Mouse (Mus musculus) heart, postnatal 0 days (tissue): ENCODE data around the gene Fez2. TPM values are rescaled to one million over a fixed set of nuclear protein-coding genes. Genes with fewer than 3 reads are reported as not detected.
A peak's percentile ranks its signal among the peaks of the same experiment; 100 is the strongest.

Experiments
- ATAC-seq: fragments of 200-750 bp; cut with Nextera tagmentation; 2 replicates; pipeline ENCODE4 v1.8.0; 2017; ENCODE audit warnings: low read depth, moderate number of reproducible peaks, moderate library complexity; ENCODE audit not compliant: insufficient read depth
- DNase-seq: peaks from one replicate; pipeline ENCODE4 v3.0.0-alpha.2; 2016; ENCODE audit warnings: low spot score
- H3K27ac ChIP-seq: fragments of 300-500 bp; sonication (generic); 2 replicates; pipeline ENCODE4 v1.5.1; 2014; ENCODE audit warnings: low read depth, mild to moderate bottlenecking
- H3K27me3 ChIP-seq: fragments of 300-500 bp; sonication (generic); 2 replicates; pipeline ENCODE4 v1.6.1; 2014; ENCODE audit warnings: low read length, mixed read lengths; ENCODE audit not compliant: control insufficient read depth, insufficient read depth
- H3K36me3 ChIP-seq: fragments of 300-500 bp; sonication (generic); replicated peaks from 2 replicates; pipeline ENCODE4 v1.6.1; 2014; ENCODE audit warnings: low read length, mixed read lengths; ENCODE audit not compliant: control insufficient read depth, insufficient read depth
- H3K4me1 ChIP-seq: fragments of 300-500 bp; sonication (generic); 2 replicates; pipeline ENCODE4 v1.6.1; 2014; ENCODE audit warnings: antibody characterized with exemption; ENCODE audit not compliant: control insufficient read depth, insufficient read depth
- H3K4me2 ChIP-seq: fragments of 300-500 bp; sonication (generic); 2 replicates; pipeline ENCODE4 v1.6.1; 2014; ENCODE audit warnings: low read depth, mild to moderate bottlenecking, low read length, moderate library complexity
- H3K4me3 ChIP-seq: fragments of 300-500 bp; sonication (generic); 2 replicates; pipeline ENCODE4 v1.5.1; 2014; ENCODE audit warnings: low read depth, low read length
- H3K9ac ChIP-seq: fragments of 300-500 bp; sonication (generic); replicated peaks from 2 replicates; pipeline ENCODE4 v1.6.1; 2014; ENCODE audit warnings: low read depth, low read length, mixed read lengths
- H3K9me3 ChIP-seq: fragments of 300-500 bp; sonication (generic); replicated peaks from 2 replicates; pipeline ENCODE4 v1.6.1; 2016; ENCODE audit warnings: low read length; ENCODE audit not compliant: control insufficient read depth
- CTCF ChIP-seq: IDR thresholded peaks from 2 replicates; pipeline ENCODE4 v1.5.1; 2016; ENCODE audit warnings: antibody characterized with exemption, control low read depth, low read depth
- EP300 ChIP-seq: IDR thresholded peaks from 2 replicates; pipeline ENCODE4 v1.6.1; 2016; ENCODE audit warnings: antibody characterized with exemption, low read depth
- WGBS: fragments of 180-500 bp; shearing (Covaris S2); extraction: QIAGEN DNeasy Blood & Tissue Kit; methylation state at CpG from one replicate; pipeline ENCODE4 v1.1.7; 2014; 5-methylcytosine and 5-hydroxymethylcytosine counted together
- polyA plus RNA-seq: library from polyadenylated mRNA; unstranded; fragments of >200 nt; fragmentation: Nextera tagmentation; extraction: Ambion mirVana; gene quantifications from 2 replicates; pipeline ENCODE4 v1.2.1, GENCODE M21; 2015
- total RNA-seq: library from RNA; depleted of rRNA; stranded (reverse); fragments of >200 nt; gene quantifications from 2 replicates; pipeline ENCODE4 v1.2.3, GENCODE M21; 2014; ENCODE audit warnings: low replicate concordance

Fez2 gene
- total and polyA plus RNA-seq, 2 experiments from 2014 or later: 65.6 to 72.3 TPM

DNA sequence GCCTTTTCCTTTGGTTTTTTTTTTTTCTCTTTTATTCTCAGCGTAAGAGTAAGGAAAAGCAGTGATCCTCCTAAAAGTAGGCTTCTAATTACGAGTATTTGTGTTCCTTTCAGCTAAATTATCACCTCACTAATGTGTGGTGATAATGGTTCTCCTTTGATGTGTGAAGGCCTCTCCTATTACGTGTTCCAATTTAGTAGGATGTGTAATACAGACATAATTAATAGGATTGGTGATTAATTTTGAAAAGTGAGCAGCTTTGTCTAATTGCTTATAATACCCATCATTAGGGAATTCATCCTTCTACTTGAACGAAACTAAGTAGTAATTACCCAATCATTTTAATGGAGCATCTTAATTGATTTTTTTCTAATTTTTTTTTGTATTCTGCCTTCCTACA is 60.2 kb downstream of the Fez2 start:
- no peak overlapping the region for H3K27ac ChIP-seq

GRCm38 (mm10) chr17:78355611-78356010 is 62.3 kb downstream of the Fez2 start:
- Histone ChIP-seq H3K27me3 (no peaks in the 10 kb centered on the region), H3K4me1 (peaks cover 16% of the 10 kb centered on the region; the same call in 1 of the 2 replicates), H3K4me2 (no peak overlapping the region), H3K4me3 (no peak overlapping the region), H3K36me3 (peaks cover 13% of the 10 kb centered on the region), H3K27ac (no peak overlapping the region), H3K9ac (no peak overlapping the region), H3K9me3 (no peaks in the 10 kb centered on the region)
- DNase-seq (no peak), ATAC-seq (no peak)
- TF ChIP-seq CTCF (no peak), EP300 (no peak)
- WGBS: 85% methylated on average over 8 of the region's 8 CpGs

More for the DNA sequence above, 60.2 kb downstream of the Fez2 start:
- Histone ChIP-seq H3K4me1 (peaks cover 7% of the 10 kb centered on the region; the same call in 1 of the 2 replicates), H3K36me3 (peaks cover 13% of the 10 kb centered on the region), H3K9me3 (no peaks in the 10 kb centered on the region), H3K9ac (no peak overlapping the region), H3K27me3 (no peaks in the 10 kb centered on the region), H3K4me2 (no peak overlapping the region), H3K4me3 (no peak overlapping the region)
- TF ChIP-seq EP300: no peak
- WGBS: 89% methylated on average over 4 of the region's 4 CpGs
- DNase-seq (no peak), ATAC-seq (no peak)

- ATAC-seq: no peak
- Histone ChIP-seq H3K27me3 (no peaks in the 10 kb centered on the region), H3K9me3 (no peaks in the 10 kb centered on the region), H3K4me2 (peak overlapping the region; percentile 24; the same call in 1 of the 2 replicates), H3K4me3 (no peak overlapping the region), H3K36me3 (peaks cover 13% of the 10 kb centered on the region), H3K4me1 (peaks cover 12% of the 10 kb centered on the region; the same call in 1 of the 2 replicates), H3K9ac (no peak overlapping the region), H3K27ac (peak overlapping the region; percentile 72)
- DNase-seq: no peak
- WGBS: 66% methylated on average over 12 of the region's 12 CpGs
- no peak for TF ChIP-seq CTCF
- no peak for TF ChIP-seq EP300
Measured at GRCm38 (mm10) chr17:78354871-78355270, 63.1 kb downstream of the Fez2 start.

DNA sequence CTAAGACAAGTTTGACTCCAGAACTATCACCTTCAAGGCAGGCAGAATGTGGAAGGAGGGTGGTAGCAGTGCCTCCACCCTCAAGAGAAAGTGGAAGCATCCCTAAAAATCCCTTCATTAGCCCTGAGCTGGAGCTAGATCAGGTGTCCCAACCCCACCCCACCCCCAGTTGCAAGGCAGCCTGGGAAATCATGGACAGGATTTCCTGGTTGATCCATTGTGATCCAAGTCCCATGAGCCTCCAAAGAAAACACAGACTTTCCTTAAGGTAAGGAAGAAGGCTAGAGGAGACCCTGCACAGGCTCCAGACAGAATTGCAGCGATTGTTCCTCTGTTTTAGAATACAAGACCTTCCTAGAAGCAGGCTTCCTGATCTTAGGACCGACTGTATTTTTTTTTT is 63.5 kb downstream of the Fez2 start:
- H3K4me3 ChIP-seq: no peak overlapping the region

DNA sequence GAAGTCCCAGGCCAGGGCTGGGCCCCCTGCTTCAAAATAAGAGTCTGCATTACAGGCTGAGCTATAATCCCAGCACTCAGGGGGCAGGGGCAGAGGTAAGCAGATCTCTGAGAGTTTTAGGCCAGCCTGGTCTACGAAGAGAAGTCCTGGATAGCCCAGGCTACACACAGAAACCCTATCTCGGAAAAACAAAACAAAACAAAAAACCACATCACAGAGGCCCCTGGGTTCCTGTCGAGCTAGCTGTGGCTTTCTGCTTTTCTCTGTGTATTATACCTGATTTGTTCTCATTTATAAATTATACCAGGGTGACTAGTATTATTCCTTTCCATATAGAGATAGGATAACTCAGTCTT is 65.5 kb downstream of the Fez2 start:
- Histone ChIP-seq H3K36me3 (peaks cover 13% of the 10 kb centered on the region), H3K4me3 (no peak overlapping the region), H3K9ac (no peak overlapping the region), H3K27ac (no peak overlapping the region), H3K4me1 (peaks cover 9% of the 10 kb centered on the region; the same call in 1 of the 2 replicates), H3K4me2 (no peak overlapping the region), H3K27me3 (no peaks in the 10 kb centered on the region), H3K9me3 (no peaks in the 10 kb centered on the region)
- 75% methylated on average over 3 of the region's 3 CpGs for WGBS
- DNase-seq (no peak), ATAC-seq (no peak; the same call in 1 of the 2 replicates)
- no peak for TF ChIP-seq EP300
- no peak for TF ChIP-seq CTCF

More for the DNA sequence above, 63.5 kb downstream of the Fez2 start:
- Histone ChIP-seq H3K9me3 (no peaks in the 10 kb centered on the region), H3K9ac (no peak overlapping the region), H3K4me1 (peaks cover 9% of the 10 kb centered on the region; the same call in 1 of the 2 replicates), H3K36me3 (peaks cover 13% of the 10 kb centered on the region), H3K27me3 (no peaks in the 10 kb centered on the region), H3K27ac (peak overlapping the region; percentile 72), H3K4me2 (peak overlapping the region; percentile 24; the same call in 1 of the 2 replicates)
- 68% methylated on average over 2 of the region's 2 CpGs for WGBS
- ATAC-seq (peak; percentile 49), DNase-seq (no peak)
- TF ChIP-seq CTCF (no peak), EP300 (no peak)
